Mouse (Mus musculus): Measurements from ENCODE around the gene Gm12800.
"Not testable (repeated sequence)": the region's sequence is repeated elsewhere in the genome, so short reads cannot be mapped to it uniquely, and the experiment has no call there.

Gm12800 gene

GRCm38 (mm10) chr4:101908821-101909220 lies at the start of gene Gm12800:
Gene Gm12800, plus strand, starts transcription at chr4:101909121.
- DNase-seq: not testable (repeated sequence)

- peak; percentile 7 for DNase-seq
Measured at GRCm38 (mm10) chr4:101860873-101861272, 48.0 kb upstream of the Gm12800 start.

GRCm38 (mm10) chr4:101862289-101862688 lies 46.6 kb upstream of the Gm12800 start:
- no peak for DNase-seq

GRCm38 (mm10) chr4:101872031-101872430 lies 36.9 kb upstream of the Gm12800 start:
- DNase-seq: peak; percentile 17

DNA sequence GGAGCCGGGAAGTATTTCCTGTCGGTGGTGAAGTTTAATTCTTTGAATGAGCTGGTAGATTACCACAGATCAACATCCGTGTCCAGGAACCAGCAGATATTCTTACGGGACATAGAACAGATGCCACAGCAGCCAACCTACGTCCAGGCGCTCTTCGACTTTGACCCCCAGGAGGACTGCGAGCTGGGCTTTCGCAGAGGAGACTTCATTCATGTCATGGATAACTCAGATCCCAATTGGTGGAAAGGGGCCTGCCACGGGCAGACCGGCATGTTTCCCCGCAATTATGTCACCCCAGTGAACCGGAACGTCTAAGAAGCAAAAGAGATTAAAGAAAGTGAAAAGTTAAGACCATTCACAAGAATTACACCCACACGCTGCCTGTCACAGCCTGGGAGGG lies 33.2 kb upstream of the Gm12800 start:
- DNase-seq: not testable (repeated sequence)

- no peak for DNase-seq
Measured at GRCm38 (mm10) chr4:101883641-101884040, 25.3 kb upstream of the Gm12800 start.

DNA sequence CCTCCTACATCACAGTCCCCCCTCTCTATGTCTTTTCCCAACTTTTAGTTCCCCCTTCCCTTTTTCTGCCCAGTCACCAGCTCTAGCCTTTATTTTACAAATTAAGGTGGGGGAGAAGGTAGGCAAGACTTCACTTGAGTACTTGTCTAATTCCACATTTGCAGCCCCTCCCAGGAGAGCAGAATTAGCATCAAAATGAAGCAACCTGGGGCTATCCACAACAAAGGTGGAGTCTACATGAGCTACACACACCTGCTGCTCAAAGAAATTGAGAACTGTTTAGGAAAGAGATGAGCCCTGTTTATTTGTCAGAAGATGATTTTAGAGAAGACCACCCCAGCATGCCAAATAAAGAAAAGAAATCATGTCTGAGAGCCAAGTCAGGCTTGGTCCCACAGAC lies 19.5 kb upstream of the Gm12800 start:
- no peak for DNase-seq

- no peak for DNase-seq
Measured at GRCm38 (mm10) chr4:101893656-101894420, 15.1 kb upstream of the Gm12800 start, which contains the start of gene C130073F10Rik. Gene C130073F10Rik, minus strand, starts transcription at chr4:101893789.

- not testable (repeated sequence) for DNase-seq
Measured at GRCm38 (mm10) chr4:101940107-101940506, 31.2 kb downstream of the Gm12800 start, which contains the start of gene Gm12794. Gene Gm12794, plus strand, starts transcription at chr4:101940407.

Measured in cerebellum, adult 9-11 months (tissue).